Mouse (Mus musculus): Measurements from ENCODE around the gene Ccnt2. TPM values are rescaled to one million over a fixed set of nuclear protein-coding genes. Genes with fewer than 3 reads are reported as not detected.

Gene Ccnt2
- total and polyA plus RNA-seq, 2 experiments from 2014 or later, result 30.6 to 37.4 TPM

- H3K4me1 ChIP-seq (ENCODE audit: control insufficient read depth, insufficient read depth), result peaks cover 19% of the 10 kb centered on the region
- H3K27me3 ChIP-seq (ENCODE audit: control insufficient read depth, insufficient read depth, low read length), result no peaks in the 10 kb centered on the region
- DNase-seq (ENCODE audit: low spot score) (no peak), ATAC-seq (ENCODE audit: insufficient read depth, low read depth) (no peak)
- no peak overlapping the region for H3K4me2 ChIP-seq (ENCODE audit: low read depth, low read length)
- WGBS, result 91% methylated on average over 1 of the region's 1 CpGs
- peaks cover 23% of the 10 kb centered on the region for H3K36me3 ChIP-seq (replicated peaks; ENCODE audit: control insufficient read depth, insufficient read depth, low read length)
- no peak overlapping the region for H3K27ac ChIP-seq (ENCODE audit: low read depth)
- H3K9ac ChIP-seq (replicated peaks; ENCODE audit: low read depth, low read length), result no peak overlapping the region
- no peaks in the 10 kb centered on the region for H3K9me3 ChIP-seq (replicated peaks; ENCODE audit: control insufficient read depth, low read length)
- TF ChIP-seq EP300 (IDR thresholded peaks at IDR 0.05; ENCODE audit: low read depth) (no peak), CTCF (IDR thresholded peaks at IDR 0.05; ENCODE audit: low read depth) (no peak)
- H3K4me3 ChIP-seq (ENCODE audit: low read depth, low read length), result no peak overlapping the region
Observed at GRCm38 (mm10) chr1:127793459-127793858, 19.5 kb downstream of the Ccnt2 start.

GRCm38 (mm10) chr1:127795087-127795769 lies 21.3 kb downstream of the Ccnt2 start:
- Histone ChIP-seq H3K9me3 (replicated peaks; ENCODE audit: control insufficient read depth, low read length) (no peaks in the 10 kb centered on the region), H3K9ac (replicated peaks; ENCODE audit: low read depth, low read length) (no peak overlapping the region), H3K4me3 (ENCODE audit: low read depth, low read length) (no peak overlapping the region), H3K4me1 (ENCODE audit: control insufficient read depth, insufficient read depth) (0 out of 2 replicates have a peak, but pooled peaks cover 6% of the 10 kb centered on the region), H3K4me2 (ENCODE audit: low read depth, low read length) (no peak overlapping the region), H3K27me3 (ENCODE audit: control insufficient read depth, insufficient read depth, low read length) (no peaks in the 10 kb centered on the region), H3K27ac (ENCODE audit: low read depth) (no peak overlapping the region), H3K36me3 (replicated peaks; ENCODE audit: control insufficient read depth, insufficient read depth, low read length) (peaks cover 33% of the 10 kb centered on the region)
- DNase-seq (ENCODE audit: low spot score) (no peak), ATAC-seq (ENCODE audit: insufficient read depth, low read depth) (no peak)
- 84% methylated on average over 6 of the region's 6 CpGs for WGBS
- TF ChIP-seq EP300 (IDR thresholded peaks at IDR 0.05; ENCODE audit: low read depth), result no peak
- no peak for TF ChIP-seq CTCF (IDR thresholded peaks at IDR 0.05; ENCODE audit: low read depth)

DNA sequence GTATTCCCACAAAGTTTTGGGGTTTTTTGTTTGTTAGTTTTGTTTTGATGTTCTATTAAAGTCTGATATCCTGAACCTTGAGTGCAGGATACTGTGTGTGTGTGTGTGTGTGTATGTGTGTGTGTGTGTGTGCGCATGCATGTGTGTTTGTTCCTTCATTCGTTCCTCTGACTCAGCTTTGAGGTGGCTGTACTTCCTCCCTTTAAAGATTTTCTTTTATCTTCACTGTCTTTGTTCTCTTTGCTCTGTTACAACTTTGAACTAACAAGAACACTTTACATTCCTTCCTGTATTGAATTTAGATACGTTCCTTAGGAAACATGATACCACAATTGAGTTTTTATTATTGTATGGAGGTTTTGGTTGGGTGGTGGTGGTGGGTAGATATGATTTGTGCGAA lies 22.4 kb downstream of the Ccnt2 start:
- Histone ChIP-seq H3K9me3 (replicated peaks; ENCODE audit: control insufficient read depth, low read length) (no peaks in the 10 kb centered on the region), H3K4me3 (ENCODE audit: low read depth, low read length) (no peak overlapping the region), H3K27ac (ENCODE audit: low read depth) (no peak overlapping the region), H3K4me2 (ENCODE audit: low read depth, low read length) (no peak overlapping the region), H3K9ac (replicated peaks; ENCODE audit: low read depth, low read length) (no peak overlapping the region), H3K27me3 (ENCODE audit: control insufficient read depth, insufficient read depth, low read length) (no peaks in the 10 kb centered on the region), H3K4me1 (ENCODE audit: control insufficient read depth, insufficient read depth) (0 out of 2 replicates have a peak, but pooled peaks cover 6% of the 10 kb centered on the region), H3K36me3 (replicated peaks; ENCODE audit: control insufficient read depth, insufficient read depth, low read length) (peaks cover 35% of the 10 kb centered on the region)
- ATAC-seq (ENCODE audit: insufficient read depth, low read depth) (no peak), DNase-seq (ENCODE audit: low spot score) (no peak)
- WGBS, result 56% methylated on average over 4 of the region's 4 CpGs
- TF ChIP-seq CTCF (IDR thresholded peaks at IDR 0.05; ENCODE audit: low read depth) (no peak), EP300 (IDR thresholded peaks at IDR 0.05; ENCODE audit: low read depth) (no peak)

- DNase-seq (ENCODE audit: low spot score) (no peak), ATAC-seq (ENCODE audit: insufficient read depth, low read depth) (no peak)
- no peak overlapping the region for H3K9ac ChIP-seq (replicated peaks; ENCODE audit: low read depth, low read length)
- H3K4me3 ChIP-seq (ENCODE audit: low read depth, low read length), result no peak overlapping the region
- no peak overlapping the region for H3K27ac ChIP-seq (ENCODE audit: low read depth)
- peaks cover 40% of the 10 kb centered on the region for H3K36me3 ChIP-seq (replicated peaks; ENCODE audit: control insufficient read depth, insufficient read depth, low read length)
- TF ChIP-seq CTCF (IDR thresholded peaks at IDR 0.05; ENCODE audit: low read depth) (no peak), EP300 (IDR thresholded peaks at IDR 0.05; ENCODE audit: low read depth) (no peak)
- 66% methylated on average over 1 of the region's 1 CpGs for WGBS
- no peaks in the 10 kb centered on the region for H3K9me3 ChIP-seq (replicated peaks; ENCODE audit: control insufficient read depth, low read length)
- no peaks in the 10 kb centered on the region for H3K27me3 ChIP-seq (ENCODE audit: control insufficient read depth, insufficient read depth, low read length)
- H3K4me2 ChIP-seq (ENCODE audit: low read depth, low read length), result no peak overlapping the region
- H3K4me1 ChIP-seq (ENCODE audit: control insufficient read depth, insufficient read depth), result 0 out of 2 replicates have a peak, but pooled peaks cover 6% of the 10 kb centered on the region
Observed at GRCm38 (mm10) chr1:127796752-127797151, 22.8 kb downstream of the Ccnt2 start.

DNA sequence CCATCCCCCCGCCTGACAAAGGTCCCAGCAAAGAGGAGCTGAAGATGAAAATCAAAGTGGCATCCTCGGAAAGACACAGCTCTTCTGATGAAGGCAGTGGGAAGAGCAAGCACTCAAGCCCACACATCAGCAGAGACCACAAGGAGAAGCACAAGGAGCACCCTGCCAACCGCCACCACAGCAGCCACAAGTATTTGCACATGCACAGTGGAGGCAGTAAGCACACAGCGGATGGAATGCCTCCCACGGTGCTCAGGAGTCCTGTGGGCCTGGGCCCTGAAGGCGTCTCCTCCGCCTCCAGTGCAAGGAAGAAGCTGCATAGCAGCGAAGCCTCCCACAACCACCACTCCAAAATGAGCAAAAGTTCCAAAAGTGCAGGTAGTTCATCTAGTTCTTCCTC lies 29.0 kb downstream of the Ccnt2 start:
- ATAC-seq (ENCODE audit: insufficient read depth, low read depth) (no peak), DNase-seq (ENCODE audit: low spot score) (no peak)
- Histone ChIP-seq H3K27ac (ENCODE audit: low read depth) (no peak overlapping the region), H3K4me1 (ENCODE audit: control insufficient read depth, insufficient read depth) (0 out of 2 replicates have a peak, but pooled peaks cover under 1% of the 10 kb centered on the region), H3K9me3 (replicated peaks; ENCODE audit: control insufficient read depth, low read length) (no peaks in the 10 kb centered on the region), H3K4me3 (ENCODE audit: low read depth, low read length) (no peak overlapping the region), H3K36me3 (replicated peaks; ENCODE audit: control insufficient read depth, insufficient read depth, low read length) (peaks cover 58% of the 10 kb centered on the region), H3K27me3 (ENCODE audit: control insufficient read depth, insufficient read depth, low read length) (no peaks in the 10 kb centered on the region), H3K4me2 (ENCODE audit: low read depth, low read length) (no peak overlapping the region), H3K9ac (replicated peaks; ENCODE audit: low read depth, low read length) (no peak overlapping the region)
- 79% methylated on average over 8 of the region's 8 CpGs for WGBS
- TF ChIP-seq EP300 (IDR thresholded peaks at IDR 0.05; ENCODE audit: low read depth) (no peak), CTCF (IDR thresholded peaks at IDR 0.05; ENCODE audit: low read depth) (no peak)

- DNase-seq (ENCODE audit: low spot score), result no peak
- no peak for TF ChIP-seq CTCF (IDR thresholded peaks at IDR 0.05; ENCODE audit: low read depth)
- no peak for TF ChIP-seq EP300 (IDR thresholded peaks at IDR 0.05; ENCODE audit: low read depth)
- Histone ChIP-seq H3K27me3 (ENCODE audit: control insufficient read depth, insufficient read depth, low read length) (no peaks in the 10 kb centered on the region), H3K4me3 (ENCODE audit: low read depth, low read length) (no peak overlapping the region), H3K27ac (ENCODE audit: low read depth) (no peak overlapping the region), H3K36me3 (replicated peaks; ENCODE audit: control insufficient read depth, insufficient read depth, low read length) (peaks cover 21% of the 10 kb centered on the region), H3K9ac (replicated peaks; ENCODE audit: low read depth, low read length) (no peak overlapping the region), H3K9me3 (replicated peaks; ENCODE audit: control insufficient read depth, low read length) (no peaks in the 10 kb centered on the region), H3K4me2 (ENCODE audit: low read depth, low read length) (no peak overlapping the region), H3K4me1 (ENCODE audit: control insufficient read depth, insufficient read depth) (no peaks in the 10 kb centered on the region)
- ATAC-seq (ENCODE audit: insufficient read depth, low read depth), result no peak
- 93% methylated on average over 7 of the region's 7 CpGs for WGBS
Observed at GRCm38 (mm10) chr1:127808671-127809070, 34.7 kb downstream of the Ccnt2 start.
